Mouse (Mus musculus): ENCODE measurements around the gene Emc7. TPM values are rescaled to one million over a fixed set of nuclear protein-coding genes. Genes with fewer than 3 reads are reported as not detected.

Emc7 gene
- total RNA-seq, 2 experiments from 2014 or later = 12.8 to 13.4 TPM

DNA sequence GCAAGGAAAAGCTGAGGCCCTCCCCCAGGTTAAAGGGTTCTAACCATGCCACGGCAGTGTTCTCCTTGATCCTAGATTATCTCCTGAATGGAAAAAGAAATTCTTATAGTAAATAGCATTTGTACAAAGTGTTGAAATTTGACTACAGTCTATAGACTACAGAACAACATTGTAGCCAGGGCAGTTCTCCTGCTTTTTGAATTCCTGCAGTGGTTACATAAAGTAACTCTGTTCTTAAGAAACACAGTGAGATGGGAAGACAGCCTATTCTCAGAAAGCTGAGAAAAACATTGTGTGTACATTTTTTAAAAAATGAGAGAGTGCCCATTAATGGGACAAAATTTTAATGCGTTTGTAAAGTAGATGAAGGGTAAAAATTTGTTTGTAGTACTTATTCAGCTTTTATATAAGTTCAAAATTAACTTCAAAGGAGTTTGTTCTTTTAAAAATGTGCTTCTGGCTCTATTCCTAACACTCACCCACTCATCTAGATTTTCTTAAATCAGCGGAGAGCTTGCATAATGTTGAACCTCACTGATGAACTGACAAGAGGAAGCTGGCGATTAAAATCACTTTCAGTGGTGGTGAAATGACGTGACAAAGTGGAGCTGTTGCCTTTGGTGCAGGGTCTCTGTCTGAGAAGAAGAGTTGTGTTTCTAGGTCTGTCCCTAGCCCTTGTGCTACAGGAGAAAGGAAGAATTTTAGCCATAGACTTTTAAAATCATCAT is 20.4 kb downstream of the Emc7 start:
- no peak for DNase-seq (ENCODE audit: low spot score)

DNA sequence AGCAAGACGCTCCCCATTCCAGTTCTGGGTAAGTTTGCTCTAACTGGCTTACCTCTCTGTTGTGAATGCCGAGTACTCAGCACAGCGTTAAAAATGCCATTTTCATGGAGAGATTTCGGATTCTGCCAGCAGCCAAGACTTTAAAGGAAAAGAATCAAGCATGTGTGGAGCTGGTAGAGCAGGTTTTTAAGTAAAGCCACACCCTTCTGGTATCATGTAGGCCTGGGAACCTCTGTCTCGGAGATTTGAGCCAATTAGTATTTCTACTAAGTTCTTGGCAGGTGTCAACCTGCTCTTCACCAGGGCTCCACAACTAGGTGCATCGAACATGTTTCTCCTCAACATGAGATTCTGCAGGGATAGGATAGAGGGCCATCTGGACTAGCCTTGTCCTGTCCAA is 21.8 kb downstream of the Emc7 start:
- no peak for DNase-seq (ENCODE audit: low spot score)

DNA sequence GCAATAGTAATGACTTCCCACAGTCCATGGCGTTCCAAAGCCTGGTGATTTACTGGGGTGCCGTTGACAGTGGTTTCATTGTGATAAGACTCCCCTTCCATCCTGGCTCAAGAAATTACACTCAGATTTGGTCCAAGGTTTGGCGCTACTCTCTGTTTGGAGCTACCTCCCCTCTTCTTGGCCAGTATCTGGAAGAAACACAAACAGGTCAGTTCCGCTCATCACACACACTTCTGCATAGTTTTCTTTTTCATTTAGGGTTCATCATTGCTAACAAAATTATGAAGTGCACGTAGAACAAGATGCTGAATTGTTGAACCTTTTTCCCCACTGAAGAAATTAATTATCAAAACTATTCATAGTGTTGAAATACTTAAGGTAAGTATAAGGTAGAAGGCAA is 25.9 kb downstream of the Emc7 start, which contains the start of gene Chrm5:
Chrm5 (minus strand) TSS at position 101 of the 400 bp plus-strand sequence.
- DNase-seq (ENCODE audit: low spot score) = no peak

DNA sequence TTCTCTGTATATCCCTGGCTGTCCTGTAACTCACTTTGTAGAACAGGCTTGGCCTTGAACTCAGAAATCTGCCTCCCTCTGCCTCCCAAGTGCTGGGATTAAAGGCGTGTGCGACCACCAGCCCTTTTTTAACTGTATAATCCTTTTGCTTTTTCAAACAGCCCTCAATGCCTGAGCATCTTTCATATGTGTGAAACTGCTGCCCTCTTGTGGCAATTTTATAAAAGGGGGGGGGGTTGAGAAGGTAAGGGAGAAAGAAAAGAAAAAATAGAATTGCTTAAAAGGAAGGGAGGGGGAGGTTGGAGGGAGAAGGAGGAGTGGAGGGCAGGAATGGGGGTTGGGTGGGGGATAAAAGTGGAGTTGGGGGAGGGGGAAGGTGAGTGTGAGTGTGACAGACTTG is 26.8 kb downstream of the Emc7 start:
- no peak for DNase-seq (ENCODE audit: low spot score)

DNA sequence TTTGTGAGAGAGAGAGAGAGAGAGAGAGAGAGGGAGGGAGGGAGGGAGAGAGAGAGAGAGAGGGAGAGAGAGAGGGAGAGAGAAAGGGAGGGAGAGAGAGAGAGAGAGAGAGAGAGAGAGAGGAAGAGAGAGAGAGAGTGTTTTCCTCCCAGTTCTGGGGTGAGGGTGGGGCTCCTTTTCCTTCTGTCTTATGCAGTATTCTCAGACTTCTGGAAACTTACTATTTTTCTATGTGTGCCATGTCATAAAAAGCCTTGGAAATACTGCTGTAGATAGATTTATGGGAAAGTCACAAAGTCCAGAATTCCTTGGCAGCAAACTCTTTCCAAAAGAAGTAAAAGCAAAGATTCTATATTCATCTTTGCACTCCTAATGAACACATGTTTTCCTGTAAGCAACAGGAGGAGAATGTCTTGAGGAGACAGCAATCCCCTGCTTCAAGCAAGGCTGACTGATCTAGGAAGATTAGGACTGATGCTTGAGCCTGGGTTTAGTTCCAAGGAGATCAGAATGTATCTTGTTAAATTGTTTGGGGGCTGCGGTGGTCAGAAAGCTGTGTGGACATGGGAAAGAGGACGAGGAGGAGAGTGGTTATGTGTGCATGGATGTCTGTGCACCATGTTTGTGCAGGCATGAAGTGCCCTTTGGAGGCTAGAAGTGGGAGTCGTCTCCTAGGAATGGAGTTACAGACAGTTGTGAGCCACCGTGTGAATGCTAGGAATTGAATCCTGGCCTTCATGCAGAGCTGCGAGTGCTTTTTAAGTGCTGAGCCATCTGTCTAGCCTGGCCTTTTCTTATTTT is 27.9 kb downstream of the Emc7 start:
- DNase-seq (ENCODE audit: low spot score) = no peak

DNA sequence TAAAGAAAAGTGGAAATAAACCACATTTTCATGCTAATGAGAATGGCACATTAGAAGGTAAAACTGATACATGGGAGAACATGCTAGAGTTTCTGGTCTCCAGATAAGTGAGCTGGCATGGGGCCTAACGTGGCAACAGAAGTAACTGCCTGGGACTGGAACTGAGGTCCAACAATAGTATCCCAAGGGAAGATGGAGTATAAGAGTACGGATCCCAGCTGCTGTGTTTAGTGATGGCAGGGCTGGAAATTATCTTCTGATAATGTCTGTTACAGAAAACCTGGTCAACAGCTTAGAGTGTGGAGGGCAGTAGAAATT is 28.5 kb downstream of the Emc7 start:
- DNase-seq (ENCODE audit: low spot score) = no peak

DNA sequence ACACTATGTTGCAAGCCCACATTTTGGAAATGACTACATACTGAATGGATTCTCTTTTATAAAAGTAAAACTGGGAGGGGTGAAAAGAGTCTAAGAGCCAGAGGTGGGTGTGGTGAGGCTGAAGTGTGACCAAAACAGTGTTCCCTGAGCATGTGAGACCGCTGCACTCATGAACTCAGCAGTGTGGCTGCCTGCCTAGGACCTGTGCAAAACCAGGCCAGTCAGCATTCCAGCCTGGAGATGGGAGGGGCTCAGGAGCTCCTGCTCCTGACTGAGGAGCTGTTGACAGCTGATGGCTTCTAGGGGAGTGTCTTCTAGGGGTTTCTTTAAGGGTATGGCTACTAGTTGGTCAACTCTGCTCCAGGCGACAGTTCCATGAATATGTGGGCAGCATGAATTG is 30.1 kb downstream of the Emc7 start:
- peak; percentile 64 for DNase-seq (ENCODE audit: low spot score)

DNA sequence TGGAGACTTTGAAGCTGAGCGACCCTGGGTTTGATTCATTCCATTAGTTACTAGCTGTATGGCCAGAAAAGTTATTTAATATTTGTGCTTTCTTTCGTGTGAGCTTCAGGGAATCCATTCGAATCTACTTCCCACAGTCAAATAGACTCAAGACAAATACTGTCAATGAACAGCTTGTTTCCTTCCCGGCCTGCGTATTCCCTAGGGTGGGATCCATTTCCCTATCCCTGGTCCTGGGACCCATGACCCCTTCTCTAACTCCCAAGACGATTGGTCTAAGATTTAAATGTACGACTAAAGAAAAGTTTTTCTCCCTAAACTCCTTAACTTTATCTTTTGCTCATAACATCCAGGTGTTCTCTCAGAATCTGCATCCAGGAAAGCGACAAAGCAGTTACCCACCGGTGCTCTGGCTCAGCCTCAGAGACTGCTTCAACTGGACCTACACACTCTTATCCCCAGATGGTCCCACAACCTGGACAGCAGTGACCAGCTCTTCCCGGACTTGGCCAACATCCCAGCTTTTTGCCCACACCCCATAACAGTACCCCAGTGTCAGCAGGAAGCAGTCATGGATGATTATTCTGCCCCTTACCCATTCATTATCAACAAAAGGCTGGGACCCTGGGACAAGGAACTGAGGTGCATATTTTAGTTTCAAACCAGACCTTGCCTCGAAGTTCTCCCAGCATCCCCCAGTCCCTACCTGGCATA is 35.8 kb downstream of the Emc7 start:
- no peak for DNase-seq (ENCODE audit: low spot score)

DNA sequence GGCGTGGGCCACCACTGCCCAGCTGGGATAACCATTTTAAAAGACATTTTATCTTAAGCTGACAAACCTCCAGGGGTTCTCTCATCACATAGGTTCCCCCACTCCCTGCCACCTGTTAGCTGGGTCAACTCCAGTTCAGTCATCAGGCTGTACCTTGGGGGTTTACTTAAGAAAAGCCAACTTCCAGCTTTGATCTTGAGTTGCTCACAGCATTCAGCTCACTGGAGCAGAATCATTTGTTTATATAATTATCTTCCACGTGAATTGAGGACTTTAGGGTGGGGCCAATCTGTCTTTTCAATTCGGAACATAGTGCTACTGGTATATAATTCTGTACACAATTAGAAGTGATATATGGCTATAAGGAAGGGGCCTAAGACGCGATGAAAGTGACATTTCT is 36.8 kb downstream of the Emc7 start:
- no peak for DNase-seq (ENCODE audit: low spot score)

DNA sequence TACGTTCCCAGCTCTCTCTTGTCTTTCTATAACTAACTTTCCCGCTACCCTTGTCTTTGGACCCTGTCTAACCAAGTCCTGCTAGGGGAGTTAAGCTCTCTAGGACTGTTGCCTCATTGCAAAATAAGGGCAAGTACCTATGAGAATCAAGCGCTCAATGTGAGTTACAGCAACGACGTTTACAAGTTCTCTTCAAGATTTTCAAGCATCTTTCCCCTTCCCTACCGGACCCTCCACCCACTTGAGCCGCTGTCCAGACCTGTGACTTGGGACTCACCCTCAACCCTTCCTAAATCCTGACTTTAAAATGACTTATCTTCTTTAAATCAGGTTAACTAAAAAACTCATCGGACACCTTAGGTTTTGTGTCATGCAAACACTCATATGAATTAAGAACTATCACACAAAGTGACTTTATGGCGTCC is 37.6 kb downstream of the Emc7 start:
- DNase-seq (ENCODE audit: low spot score) = peak; percentile 31

DNA sequence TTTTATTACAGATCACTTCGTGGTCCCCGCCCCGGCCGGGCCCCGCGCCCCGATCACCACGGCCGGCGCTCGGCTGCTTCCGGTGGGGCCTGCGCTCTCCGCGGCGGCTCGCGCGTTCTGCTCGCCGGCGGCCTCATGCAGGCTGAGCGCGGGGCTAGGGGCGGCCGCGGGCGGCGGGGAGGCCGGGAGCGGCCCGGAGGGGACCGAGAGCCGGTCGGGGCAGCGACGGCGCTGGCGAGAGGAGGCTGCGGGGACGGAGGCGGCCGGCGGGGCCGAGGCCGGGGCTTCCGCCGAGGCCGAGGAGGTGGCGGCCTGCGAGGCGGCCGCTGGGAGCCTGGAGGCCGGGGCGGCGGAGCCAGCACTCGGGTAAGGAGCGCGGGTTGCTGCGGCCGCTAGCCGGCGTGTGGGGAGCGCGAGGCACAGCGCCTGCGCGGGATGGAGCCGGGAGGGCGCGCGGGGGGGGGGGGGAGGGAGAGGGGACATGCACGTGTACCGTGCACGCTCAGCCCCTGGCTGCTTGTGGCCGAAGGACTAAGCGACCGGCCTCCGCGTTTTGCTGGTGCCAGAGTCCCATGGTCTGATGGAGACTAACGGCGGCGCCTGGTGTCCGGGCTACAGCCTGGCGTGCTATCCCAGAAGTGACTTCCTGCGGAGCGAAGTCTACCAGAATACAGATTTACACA is 38.2 kb downstream of the Emc7 start, which contains the start of gene Aven:
Aven (plus strand) TSS at position 109 of the 683 bp plus-strand sequence.
- DNase-seq (ENCODE audit: low spot score) = peak; percentile 83

DNA sequence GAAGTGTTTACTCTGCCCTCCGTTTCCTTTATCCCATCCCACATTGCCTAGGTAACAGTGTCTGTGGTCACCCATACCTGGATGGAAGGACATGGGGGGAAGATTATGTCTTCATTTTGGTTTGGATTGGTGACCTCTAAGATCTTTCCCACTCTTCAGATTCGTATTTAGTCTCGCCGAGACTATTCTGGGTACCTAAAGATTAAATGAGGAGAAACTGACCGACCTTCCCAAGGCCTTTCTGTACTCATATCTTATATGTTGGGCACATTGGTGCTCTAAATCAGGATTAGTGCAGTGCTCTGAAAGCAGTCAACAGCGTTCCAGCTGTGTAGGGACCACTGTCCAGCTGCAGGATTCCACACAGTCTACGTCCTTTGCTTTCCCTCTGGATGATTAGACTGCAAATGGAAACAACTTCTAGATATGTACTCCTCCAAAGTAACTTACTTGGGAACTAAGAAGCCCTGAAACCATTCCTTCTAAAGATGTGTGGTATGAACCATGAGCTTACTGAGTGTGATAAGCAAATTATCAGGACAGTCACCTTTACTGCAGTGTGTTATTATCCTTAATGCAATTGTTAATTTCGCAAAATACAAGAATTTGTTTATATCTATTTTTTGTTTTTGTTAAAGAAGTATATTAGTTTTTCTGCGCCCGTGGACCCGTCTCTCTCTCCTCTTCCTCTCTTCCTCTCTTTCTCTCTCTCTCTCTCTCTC is 38.9 kb downstream of the Emc7 start:
- no peak for DNase-seq (ENCODE audit: low spot score)

DNA sequence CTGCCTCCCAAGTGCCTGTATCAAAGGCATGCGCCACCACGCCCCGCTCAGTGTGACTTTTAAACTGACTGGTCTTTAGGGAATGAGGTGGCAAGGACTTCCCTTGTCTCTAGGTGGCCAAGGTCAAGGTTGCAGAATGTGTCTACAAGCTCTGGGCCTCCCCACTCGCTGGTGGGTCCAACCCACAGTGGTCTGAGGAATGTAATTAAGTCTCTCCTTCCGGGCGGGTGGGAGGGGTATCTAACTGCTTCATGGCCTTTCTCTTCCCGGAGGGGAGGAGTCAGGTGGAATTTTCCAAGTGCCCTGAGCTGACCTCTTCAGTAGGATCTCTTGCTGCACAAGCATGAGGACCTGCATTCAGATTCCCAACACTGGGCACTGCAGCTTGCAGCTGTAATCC is 43.1 kb downstream of the Emc7 start:
- DNase-seq (ENCODE audit: low spot score) = no peak

DNA sequence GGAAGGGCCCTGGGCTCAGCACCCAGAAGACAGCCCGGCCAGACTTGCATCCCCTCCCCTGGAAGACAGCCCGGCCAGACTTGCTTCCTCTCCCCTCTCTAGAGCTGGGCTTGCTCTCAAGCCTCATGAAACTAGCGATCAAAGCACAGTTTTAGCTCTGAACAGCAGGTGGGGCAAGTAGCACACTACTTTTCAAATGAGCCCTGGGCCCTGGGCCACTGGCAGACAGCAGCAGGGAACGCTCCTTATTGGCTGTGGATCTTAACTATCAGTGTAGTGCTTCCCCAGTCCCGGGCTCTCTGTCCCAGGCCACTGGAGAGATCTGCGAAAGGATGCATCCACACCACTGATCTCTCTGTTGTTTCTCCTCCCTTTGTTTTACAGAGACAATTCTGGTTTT is 46.4 kb downstream of the Emc7 start:
- peak; percentile 84 for DNase-seq (ENCODE audit: low spot score)

DNA sequence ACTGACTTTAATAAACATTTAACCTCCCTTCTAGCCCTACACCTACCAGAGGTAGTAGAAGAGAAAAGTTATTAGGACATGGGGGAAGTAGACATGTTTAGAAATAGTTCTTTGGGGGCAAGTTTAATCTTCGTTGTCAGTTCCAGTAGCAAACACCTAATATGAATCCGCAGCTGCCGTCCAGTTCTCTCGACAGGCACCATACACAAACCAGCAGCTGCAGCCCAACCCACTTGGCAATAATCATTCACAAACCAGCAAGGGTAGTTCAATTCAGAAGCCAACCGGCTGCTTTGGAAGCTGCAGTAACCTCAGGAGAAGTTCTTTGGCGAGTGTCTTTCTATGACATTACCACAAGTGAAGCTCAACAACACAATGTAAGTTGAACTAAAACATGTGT is 49.2 kb downstream of the Emc7 start:
- no peak for DNase-seq (ENCODE audit: low spot score)

DNA sequence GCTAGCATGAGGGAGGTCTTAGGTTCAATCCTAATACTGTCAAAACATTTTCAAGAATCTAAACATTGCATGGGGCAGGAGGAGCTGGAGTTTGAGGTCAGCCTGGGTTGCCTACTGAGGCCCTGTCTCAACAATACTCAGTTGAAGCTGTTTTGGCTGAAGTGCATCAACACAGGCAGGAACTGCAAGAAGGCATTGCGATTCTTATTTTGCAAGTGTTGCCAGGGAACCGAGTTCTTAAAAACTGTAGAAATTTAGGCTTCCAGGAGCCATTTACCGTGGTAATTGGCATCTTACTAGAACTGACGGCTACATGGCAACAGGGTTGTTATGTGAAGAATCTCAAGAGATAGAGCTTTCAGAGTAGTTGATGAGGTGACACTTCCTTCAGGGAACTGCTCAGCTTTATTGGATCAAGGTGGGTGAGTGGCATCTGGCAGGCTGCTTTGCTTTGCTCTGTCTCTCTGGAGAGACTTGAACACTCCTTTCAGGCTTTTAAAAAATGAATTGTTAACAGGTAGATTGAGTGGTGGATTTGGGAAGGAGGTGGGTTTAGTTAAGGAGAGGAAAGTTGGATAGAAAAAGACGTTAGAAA is 52.1 kb downstream of the Emc7 start:
- DNase-seq (ENCODE audit: low spot score) = no peak

DNA sequence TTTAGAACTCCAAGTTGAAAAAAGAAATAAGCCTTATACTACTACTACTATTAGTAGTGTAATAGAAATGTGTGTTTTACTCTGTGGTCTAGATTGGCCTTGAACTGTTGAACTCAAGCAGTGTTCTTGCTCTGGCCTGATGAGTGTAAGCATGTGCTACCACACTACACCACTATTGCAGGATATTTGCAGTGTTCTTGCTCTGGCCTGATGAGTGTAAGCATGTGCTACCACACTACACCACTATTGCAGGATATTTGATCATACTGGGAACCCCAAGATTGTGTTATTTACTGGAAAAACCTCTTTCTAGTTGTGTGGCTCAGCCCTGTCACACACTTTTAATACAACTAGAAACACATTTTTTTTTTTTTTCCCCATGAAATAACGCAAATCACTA is 52.6 kb downstream of the Emc7 start:
- no peak for DNase-seq (ENCODE audit: low spot score)

DNA sequence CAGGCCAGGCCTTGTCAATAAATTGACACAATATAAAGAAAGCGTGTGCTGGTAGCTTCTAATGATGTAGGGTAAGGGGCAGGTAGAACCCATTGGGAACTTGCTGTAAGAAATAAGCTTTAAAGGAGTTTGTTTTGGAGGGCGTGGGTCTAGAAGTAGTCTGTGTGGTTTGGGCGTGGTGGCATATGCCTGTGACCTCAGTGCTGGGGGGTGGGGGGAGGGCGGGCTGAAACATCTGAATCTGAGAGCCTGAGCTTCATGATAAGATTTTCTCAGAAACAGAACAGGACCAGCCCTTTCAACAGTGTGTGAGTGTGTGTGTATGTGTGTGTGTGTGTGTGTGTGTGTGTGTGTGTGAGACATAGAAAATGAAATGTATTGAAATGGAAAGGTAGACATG is 55.3 kb downstream of the Emc7 start:
- DNase-seq (ENCODE audit: low spot score) = no peak

DNA sequence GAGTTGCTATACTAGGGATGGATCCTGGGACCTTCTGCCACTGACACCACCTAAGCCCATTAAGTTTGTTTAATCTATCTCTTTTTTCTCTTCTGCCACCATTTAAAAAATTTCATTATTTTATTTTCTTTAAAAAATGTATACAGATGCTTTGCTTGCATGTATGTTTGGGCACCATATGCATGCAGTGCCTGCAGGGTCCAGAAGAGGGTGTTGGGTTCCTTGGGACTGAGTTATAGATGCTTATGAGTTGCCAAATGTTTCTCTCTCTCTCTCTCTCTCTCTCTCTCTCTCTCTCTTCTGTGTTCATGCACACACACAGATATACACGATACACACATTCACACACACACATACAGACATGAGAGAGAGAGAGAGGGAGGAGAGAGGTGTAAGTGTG is 58.2 kb downstream of the Emc7 start:
- no peak for DNase-seq (ENCODE audit: low spot score)

DNA sequence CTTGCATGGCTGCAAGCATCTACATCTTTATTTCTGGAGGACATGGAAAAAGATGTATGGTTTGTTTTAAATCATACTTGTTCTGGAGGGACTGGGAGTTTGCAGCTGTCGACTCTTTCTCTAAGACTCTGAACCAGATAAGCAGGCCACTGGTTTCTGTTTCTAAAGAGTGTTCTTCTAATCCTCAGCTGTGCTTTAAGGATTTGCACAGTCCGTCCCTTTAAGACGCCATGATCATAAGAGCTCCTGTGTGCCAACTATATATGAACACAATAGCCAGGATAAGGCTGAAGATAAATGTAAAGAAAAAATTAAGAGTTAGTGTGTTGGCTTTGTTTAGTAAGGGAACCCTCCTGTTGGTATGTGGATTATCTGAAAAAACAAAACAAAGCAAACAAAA is 61.9 kb downstream of the Emc7 start:
- no peak for DNase-seq (ENCODE audit: low spot score)

DNA sequence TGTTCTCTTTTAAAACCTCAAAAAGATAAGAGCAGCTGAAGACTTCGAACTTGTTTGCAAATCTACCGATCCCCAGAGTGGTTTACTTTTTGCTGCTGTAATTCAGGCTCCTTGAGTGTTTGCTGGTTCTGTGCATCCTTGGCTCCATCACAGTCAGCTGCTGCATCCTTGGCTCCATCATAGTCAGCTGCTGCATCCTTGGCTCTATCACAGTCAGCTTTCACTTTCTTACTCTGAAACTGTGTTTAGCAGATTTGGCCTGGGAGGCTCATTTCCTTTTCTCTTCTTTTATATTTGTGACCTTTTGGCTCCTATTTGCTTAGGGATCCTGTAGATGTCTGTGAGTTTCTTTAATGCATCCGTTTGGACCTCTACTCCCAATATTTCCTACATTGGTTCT is 62.4 kb downstream of the Emc7 start:
- DNase-seq (ENCODE audit: low spot score) = no peak
